Mouse (Mus musculus) erythroblast, embryonic 14.5 days (primary cell): ENCODE data around the gene Cadm1.

Experiments
- GATA1 ChIP-seq: IDR thresholded peaks from 2 replicates; pipeline ENCODE4 v1.6.1; 2012; ENCODE audit warnings: low read length, inconsistent platforms, mixed read lengths
- TAL1 ChIP-seq: IDR thresholded peaks from 3 replicates; pipeline ENCODE4 v1.6.1; 2012; ENCODE audit warnings: low read length, inconsistent platforms, mixed read lengths

DNA sequence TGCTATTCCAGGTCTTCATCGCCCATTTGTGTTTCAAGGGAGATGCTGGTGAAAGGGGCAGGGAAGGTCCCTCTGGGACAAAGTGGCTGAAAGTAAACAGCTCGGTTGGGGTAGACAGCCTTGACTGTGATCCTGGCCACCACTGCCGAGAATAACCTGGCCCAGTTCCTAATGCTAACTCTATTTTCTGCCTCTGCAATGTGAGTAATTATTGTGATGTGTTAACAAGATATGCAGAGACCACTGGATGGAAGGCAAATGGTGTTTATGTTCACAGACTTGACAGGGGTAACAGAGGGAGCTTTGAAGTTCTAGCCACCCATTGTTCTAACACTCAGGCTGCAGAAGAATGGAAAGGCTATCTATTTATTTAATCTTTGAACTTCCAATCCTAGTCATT, 21.9 kb upstream of the Cadm1 start:
- TF ChIP-seq TAL1 (no peak), GATA1 (no peak)
